Mouse (Mus musculus): ENCODE results near the gene Scamp2. TPM values are rescaled to one million over a fixed set of nuclear protein-coding genes. Genes with fewer than 3 reads are reported as not detected.

Gene Scamp2
- total and polyA plus RNA-seq, 3 experiments, result 65.7 to 94.0 (median 72.3) TPM

- DNase-seq, result no peak
Observed at GRCm38 (mm10) chr9:57628717-57629116, 68.0 kb downstream of the Scamp2 start.

- peak; percentile 76 for DNase-seq
Observed at GRCm38 (mm10) chr9:57629118-57629874, 68.6 kb downstream of the Scamp2 start.

- DNase-seq, result peak; percentile 53
Observed at GRCm38 (mm10) chr9:57633481-57634024, 72.8 kb downstream of the Scamp2 start.

- DNase-seq, result no peak
Observed at GRCm38 (mm10) chr9:57637272-57637671, 76.5 kb downstream of the Scamp2 start.

- peak; percentile 61 for DNase-seq
Observed at GRCm38 (mm10) chr9:57637741-57638322, 77.1 kb downstream of the Scamp2 start.

Other genes with a start within 250 kb of the Scamp2 start
- 10 to 100 TPM; 21.7 to 21.9 TPM for gene Ppcdc, start 120.8 kb upstream of the Scamp2 start, total RNA-seq (2021)
- gene Ppcdc, start 120.8 kb upstream of the Scamp2 start, polyA plus RNA-seq (2012; rRNA removed), result 38.0 and 43.9 TPM in 2 replicates
- 10 to 100 TPM in 1 of 2 experiments, 1 to 10 TPM in 1; 8.4 to 18.1 TPM for gene Scamp5, start 92.9 kb upstream of the Scamp2 start, total RNA-seq (2021)
- 21.0 and 21.7 TPM in 2 replicates for gene Scamp5, start 92.9 kb upstream of the Scamp2 start, polyA plus RNA-seq (2012; rRNA removed)
- 1 to 10 TPM; 1.6 to 5.8 TPM for gene Rpp25, start 56.9 kb upstream of the Scamp2 start, total RNA-seq (2021)
- gene Rpp25, start 56.9 kb upstream of the Scamp2 start, polyA plus RNA-seq (2012; rRNA removed), result 6.1 and 6.3 TPM in 2 replicates
- gene Cox5a, start 39.7 kb upstream of the Scamp2 start, total RNA-seq (2021), result 100 to 1,000 TPM; 430 to 653 TPM
- gene Cox5a, start 39.7 kb upstream of the Scamp2 start, polyA plus RNA-seq (2012; rRNA removed), result 880 and 1,121 TPM in 2 replicates
- 10 to 100 TPM; 19.3 to 33.8 TPM for gene Fam219b, start 23.4 kb upstream of the Scamp2 start, total RNA-seq (2021)
- gene Fam219b, start 23.4 kb upstream of the Scamp2 start, polyA plus RNA-seq (2012; rRNA removed), result 45.8 and 61.8 TPM in 2 replicates
- gene Mpi, start 8.2 kb upstream of the Scamp2 start, total RNA-seq (2021), result 10 to 100 TPM; 35.6 to 41.8 TPM
- 23.1 and 29.0 TPM in 2 replicates for gene Mpi, start 8.2 kb upstream of the Scamp2 start, polyA plus RNA-seq (2012; rRNA removed)
- 10 to 100 TPM; 11.0 to 14.7 TPM for gene Ulk3, start 28.5 kb downstream of the Scamp2 start, total RNA-seq (2021)
- 20.7 and 23.0 TPM in 2 replicates for gene Ulk3, start 28.5 kb downstream of the Scamp2 start, polyA plus RNA-seq (2012; rRNA removed)
- not detected for gene Cplx3, start 45.3 kb downstream of the Scamp2 start, total RNA-seq (2021)
- not detected in 2 replicates for gene Cplx3, start 45.3 kb downstream of the Scamp2 start, polyA plus RNA-seq (2012; rRNA removed)
- gene Lman1l, start 59.8 kb downstream of the Scamp2 start, total RNA-seq (2021), result not detected
- not detected in 2 replicates for gene Lman1l, start 59.8 kb downstream of the Scamp2 start, polyA plus RNA-seq (2012; rRNA removed)
- gene Csk, start 92.7 kb downstream of the Scamp2 start, total RNA-seq (2021), result 10 to 100 TPM; 61.1 to 95.5 TPM
- gene Csk, start 92.7 kb downstream of the Scamp2 start, polyA plus RNA-seq (2012; rRNA removed), result 75.0 and 80.2 TPM in 2 replicates
- 1 to 10 TPM in 1 of 2 experiments, not detected in 1; 1.6 TPM for gene Cyp1a2, start 122.8 kb downstream of the Scamp2 start, total RNA-seq (2021)
- 0.24 TPM in 1 of 2 replicates, not detected in the other for gene Cyp1a2, start 122.8 kb downstream of the Scamp2 start, polyA plus RNA-seq (2012; rRNA removed)
- gene Cyp1a1, start 127.0 kb downstream of the Scamp2 start, total RNA-seq (2021), result under 1 TPM; 0.28 to 0.61 TPM
- 0.07 and 0.18 TPM in 2 replicates for gene Cyp1a1, start 127.0 kb downstream of the Scamp2 start, polyA plus RNA-seq (2012; rRNA removed)
- 1 to 10 TPM; 7.6 to 7.8 TPM for gene Edc3, start 147.6 kb downstream of the Scamp2 start, total RNA-seq (2021)
- gene Edc3, start 147.6 kb downstream of the Scamp2 start, polyA plus RNA-seq (2012; rRNA removed), result 5.3 and 5.5 TPM in 2 replicates
- gene Clk3, start 204.9 kb downstream of the Scamp2 start, total RNA-seq (2021), result 10 to 100 TPM; 52.2 to 87.8 TPM
- gene Clk3, start 204.9 kb downstream of the Scamp2 start, polyA plus RNA-seq (2012; rRNA removed), result 45.7 and 60.6 TPM in 2 replicates